Mouse (Mus musculus) heart, postnatal 0 days (tissue): ENCODE measurements around the gene C2cd4b.

Source experiments
- CTCF ChIP-seq: IDR thresholded peaks from 2 replicates; pipeline ENCODE4 v1.5.1; 2016; ENCODE audit warnings: antibody characterized with exemption, control low read depth, low read depth
- EP300 ChIP-seq: IDR thresholded peaks from 2 replicates; pipeline ENCODE4 v1.6.1; 2016; ENCODE audit warnings: antibody characterized with exemption, low read depth

GRCm38 (mm10) chr9:67725196-67725595, 34.0 kb upstream of the C2cd4b start:
- TF ChIP-seq CTCF = no peak
- TF ChIP-seq EP300 = no peak
